Comparison of ENCODE assay signal across 19 mouse cellular contexts in the genomic region with DNA sequence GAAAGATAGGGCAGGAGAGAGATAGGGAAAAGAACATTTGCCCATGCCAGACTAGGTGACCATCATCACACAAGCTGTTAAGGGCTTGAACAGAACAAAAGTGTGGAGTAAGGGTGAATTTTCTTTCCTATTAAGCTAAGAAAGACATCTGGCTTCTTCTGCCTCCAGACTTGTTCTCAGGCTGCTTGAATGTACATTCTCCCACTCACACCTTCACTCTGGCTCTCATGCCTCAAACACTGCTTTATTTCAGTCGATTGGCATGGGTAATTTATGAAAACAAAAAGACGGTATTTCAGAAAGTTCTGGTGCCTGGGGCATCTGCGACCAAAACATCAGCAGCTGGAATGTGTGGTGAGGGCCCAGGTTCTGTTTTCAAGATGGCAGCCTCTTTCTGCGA.
DNase-seq lines count a peak whose midpoint lies in the region.
"Had no signal": no experiment of that assay in that cellular context is flagged by ENCODE, and none has a peak within 500 bp of the region (broad histone marks: within the 10 kb centered on the region; RNA-seq: fewer than 3 reads in every experiment).

No protein-coding gene starts in this region.

- peak; percentile 9 to 20 for DNase-seq in frontal cortex, postnatal 36 days (ENCODE audit: low spot score in 2 of 2)
- no peak for DNase-seq in frontal cortex, postnatal 25 days (ENCODE audit: low spot score in 2 of 2)
- DNase-seq in layer of hippocampus, adult 9-11 months, result peak; percentile 17
- no peak for DNase-seq in layer of hippocampus, postnatal 14 days (ENCODE audit: low spot score in 2 of 2)
- peak; percentile 8 for DNase-seq in right cerebral cortex, postnatal 25 days
- no peak for DNase-seq in right cerebral cortex, postnatal 10 days (ENCODE audit: low spot score in 2 of 2)
- DNase-seq in heart, adult 9 months (ENCODE audit: low spot score in 2 of 2), result no peak
- DNase-seq: adrenal gland, postnatal 10 days; adrenal gland, postnatal 36 days; B cell, adult 2 months; cerebellum, adult 11 months; cerebellum, adult 2 months; cerebellum, adult 9-11 months; cerebellum, postnatal 25 days; forebrain, postnatal 0 days; gastrocnemius, postnatal 25 days; heart, adult 18-20 months; heart, postnatal 14 days; heart, postnatal 4 days had no signal

Comparison
In these comparisons a context has a peak if more than half of its experiments do, and no peak if none do; other contexts are left out.
1. DNase-seq: peak in frontal cortex, postnatal 36 days (2 of 2), layer of hippocampus, adult 9-11 months (single experiment) and right cerebral cortex, postnatal 25 days (single experiment); none in frontal cortex, postnatal 25 days (0 of 2), layer of hippocampus, postnatal 14 days (0 of 2), right cerebral cortex, postnatal 10 days (0 of 2) and heart, adult 9 months (0 of 2).